Mouse (Mus musculus): ENCODE results near the gene Gatad2a.

Gene Gatad2a

DNA sequence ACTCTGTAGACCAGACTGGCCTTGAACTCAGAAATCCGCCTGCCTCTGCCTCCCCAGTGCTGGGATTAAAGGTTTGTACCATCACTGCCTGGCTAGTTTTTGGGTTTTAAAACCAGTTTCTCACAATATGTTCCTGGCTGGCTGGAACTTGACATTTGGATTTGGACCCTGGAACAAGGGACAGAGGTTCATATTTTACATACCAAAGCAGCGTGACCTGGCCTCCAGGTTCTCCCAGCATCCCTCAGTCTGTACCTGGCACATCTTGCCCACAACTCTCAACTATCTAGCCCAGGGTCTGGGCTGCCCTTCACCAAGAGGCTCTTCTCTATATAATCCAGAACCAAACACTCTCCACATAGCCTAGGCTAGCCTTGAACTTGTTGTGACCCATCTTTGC, 96.3 kb downstream of the Gatad2a start:
- DNase-seq (ENCODE audit: low spot score): no peak

DNA sequence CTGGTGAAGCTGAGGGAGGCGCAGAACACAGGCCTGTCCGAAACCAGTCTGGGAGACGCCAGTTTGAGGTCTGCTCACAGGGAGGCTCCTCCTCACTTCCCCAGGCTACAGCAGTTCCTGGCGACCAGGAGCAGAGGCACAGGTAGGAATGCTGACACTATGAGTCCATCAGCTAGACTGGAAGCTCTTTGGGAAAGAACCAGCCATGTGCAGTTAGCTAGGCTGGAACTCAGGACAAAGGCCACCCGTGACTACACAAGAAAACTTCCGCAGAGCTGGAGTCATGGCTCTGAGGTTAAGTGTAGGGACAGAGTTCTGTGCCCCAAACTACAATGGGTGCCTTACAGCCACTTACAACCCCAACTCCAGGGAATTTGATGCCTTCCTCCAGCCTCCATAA, 98.3 kb downstream of the Gatad2a start:
- no peak for DNase-seq (ENCODE audit: low spot score)

DNA sequence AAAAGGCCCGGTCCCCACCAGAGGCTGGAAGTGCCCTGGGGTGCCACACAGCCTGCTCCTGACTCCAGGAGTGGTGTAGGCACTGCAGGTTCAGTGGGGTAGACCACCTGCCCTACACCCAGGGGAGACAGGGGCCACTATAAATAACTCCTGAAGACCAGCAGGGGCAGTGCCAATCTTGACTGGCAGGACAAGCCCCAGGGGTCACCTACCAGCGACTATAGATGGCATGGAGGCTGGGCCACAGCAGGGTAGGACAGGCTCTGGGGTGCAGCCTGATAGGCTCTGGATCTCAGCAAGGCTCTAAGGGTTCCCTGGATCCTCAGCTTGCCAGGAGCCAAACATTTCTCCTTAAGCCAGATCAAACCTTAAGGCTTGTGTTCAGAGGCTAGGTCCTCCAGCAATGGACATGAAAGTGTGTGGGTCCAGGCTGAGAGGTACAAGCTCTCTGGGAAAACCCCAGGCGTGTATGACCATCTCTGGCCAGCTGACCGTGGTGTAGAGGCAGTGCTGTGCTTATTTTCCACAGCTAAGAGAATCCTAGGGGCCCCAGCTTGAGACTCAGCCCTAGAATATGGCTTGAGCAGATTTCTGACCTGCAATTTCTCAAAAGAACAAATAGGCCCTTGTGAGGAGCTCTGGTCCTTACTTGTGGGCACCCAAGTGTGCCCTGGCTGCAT, 100.3 kb downstream of the Gatad2a start:
- DNase-seq (ENCODE audit: low spot score): no peak

DNA sequence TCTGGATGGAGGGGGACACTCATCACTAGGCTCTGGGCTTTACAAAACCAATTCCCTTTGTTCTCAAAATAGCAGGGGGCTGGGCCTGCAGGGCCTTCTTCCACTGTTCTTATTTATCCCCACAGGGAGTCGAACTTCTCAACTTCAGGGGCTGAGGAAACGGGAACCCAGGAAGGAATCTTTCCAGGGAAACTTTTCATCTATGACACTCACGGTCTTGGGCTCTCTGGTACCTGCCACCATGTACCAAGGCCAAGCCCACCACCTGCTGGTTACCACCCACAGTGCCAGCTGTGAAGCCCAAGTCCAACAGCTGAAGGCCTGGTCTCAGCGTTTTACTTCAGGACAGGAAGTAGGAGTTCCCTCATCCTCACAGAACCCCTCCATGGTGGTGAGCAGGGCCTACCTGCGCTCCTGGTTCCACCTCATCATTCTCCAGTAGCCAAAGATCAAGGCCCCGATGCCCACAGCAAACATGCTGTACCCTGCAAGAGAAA, 101.3 kb downstream of the Gatad2a start:
- no peak for DNase-seq (ENCODE audit: low spot score)

DNA sequence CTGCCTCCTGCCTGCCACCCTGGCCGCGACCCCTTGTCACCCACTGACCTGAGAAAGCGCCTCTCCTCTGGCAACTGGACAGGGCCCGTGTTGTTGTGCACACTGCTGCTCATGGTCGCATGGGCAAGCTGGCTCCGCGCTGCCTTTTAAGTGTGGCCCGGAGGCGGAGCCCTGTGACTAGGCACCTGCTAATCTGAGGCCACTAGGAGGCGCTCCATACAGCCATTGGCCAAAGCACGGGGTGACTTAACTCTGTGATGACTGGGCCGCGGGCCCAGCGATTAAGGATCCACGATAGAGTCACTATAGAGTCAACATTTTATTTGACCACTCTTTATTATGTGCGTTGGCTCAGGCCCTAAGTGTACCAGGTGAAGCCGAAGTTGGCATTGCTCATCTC, 102.3 kb downstream of the Gatad2a start:
- DNase-seq (ENCODE audit: low spot score): no peak

DNA sequence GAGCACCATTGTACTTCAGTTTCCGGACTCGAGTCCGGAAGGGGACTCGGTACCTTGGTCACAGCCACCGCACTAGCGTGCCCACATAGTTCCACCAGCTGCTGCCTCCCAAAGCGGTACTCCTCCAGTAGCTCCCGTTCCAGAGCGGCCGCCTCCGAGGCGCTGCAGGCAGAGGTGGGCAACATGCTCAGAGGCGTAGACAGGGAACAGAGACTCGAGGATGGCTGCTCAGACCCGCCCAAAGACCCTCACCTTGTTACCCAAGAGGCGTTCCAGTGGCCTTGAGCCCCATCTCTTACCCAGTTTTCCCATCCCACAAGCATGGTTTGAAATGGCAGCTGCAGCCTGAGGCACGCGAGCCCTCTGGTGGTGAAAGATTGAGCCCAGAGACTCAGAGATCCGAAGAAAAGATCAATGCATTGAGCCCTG, 105.4 kb downstream of the Gatad2a start:
- DNase-seq (ENCODE audit: low spot score): no peak

DNA sequence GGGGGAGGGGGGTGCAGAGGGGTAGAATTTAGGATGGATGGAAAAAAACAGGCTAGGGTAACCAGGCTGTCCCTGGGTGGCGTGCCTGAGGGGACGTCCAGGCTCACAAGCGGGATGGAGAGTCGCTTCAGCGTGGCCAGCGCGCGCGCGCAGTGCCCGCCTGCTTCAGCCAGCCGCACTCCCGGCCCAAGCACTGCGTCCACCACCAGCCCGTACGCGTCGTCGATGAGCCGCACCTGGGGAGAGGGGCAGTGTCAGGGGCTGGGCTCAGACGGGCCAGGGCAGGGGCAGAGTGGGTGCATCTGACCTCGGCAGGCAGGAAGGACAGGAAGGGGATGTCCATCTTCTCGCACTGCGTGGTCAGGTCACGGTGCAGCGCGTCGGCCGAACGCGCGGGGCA, 107.3 kb downstream of the Gatad2a start:
- no peak for DNase-seq (ENCODE audit: low spot score)

DNA sequence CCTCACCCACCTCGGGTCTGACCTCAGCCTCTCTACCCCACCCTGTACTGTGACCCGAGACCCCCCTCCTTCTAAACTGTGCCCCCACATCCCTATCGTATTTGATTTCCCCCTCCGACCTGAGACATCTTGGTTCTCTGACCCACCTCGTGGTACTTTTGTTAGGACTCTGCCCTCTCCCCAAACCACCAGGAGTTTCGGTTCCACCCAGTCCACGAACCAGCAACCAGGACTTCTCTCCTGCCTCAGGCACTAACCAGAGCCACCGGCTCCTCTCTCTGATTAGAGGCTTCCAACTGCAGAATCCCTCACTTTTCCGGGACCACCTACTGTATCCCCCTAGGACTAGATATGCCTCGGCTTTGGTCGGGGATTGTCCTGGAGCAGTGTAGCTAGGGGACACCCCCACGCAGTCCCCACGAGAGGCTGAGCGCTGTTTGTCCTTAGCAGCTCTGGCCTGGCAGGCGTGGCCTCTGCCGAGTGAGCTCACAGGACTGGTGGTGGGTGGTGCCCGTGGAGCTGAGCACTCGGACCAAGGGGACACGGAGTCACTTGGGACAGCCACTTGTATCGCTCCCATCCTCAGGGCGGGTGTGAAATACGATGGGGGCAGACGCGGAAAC, 107.8 kb downstream of the Gatad2a start:
- no peak for DNase-seq (ENCODE audit: low spot score)

DNA sequence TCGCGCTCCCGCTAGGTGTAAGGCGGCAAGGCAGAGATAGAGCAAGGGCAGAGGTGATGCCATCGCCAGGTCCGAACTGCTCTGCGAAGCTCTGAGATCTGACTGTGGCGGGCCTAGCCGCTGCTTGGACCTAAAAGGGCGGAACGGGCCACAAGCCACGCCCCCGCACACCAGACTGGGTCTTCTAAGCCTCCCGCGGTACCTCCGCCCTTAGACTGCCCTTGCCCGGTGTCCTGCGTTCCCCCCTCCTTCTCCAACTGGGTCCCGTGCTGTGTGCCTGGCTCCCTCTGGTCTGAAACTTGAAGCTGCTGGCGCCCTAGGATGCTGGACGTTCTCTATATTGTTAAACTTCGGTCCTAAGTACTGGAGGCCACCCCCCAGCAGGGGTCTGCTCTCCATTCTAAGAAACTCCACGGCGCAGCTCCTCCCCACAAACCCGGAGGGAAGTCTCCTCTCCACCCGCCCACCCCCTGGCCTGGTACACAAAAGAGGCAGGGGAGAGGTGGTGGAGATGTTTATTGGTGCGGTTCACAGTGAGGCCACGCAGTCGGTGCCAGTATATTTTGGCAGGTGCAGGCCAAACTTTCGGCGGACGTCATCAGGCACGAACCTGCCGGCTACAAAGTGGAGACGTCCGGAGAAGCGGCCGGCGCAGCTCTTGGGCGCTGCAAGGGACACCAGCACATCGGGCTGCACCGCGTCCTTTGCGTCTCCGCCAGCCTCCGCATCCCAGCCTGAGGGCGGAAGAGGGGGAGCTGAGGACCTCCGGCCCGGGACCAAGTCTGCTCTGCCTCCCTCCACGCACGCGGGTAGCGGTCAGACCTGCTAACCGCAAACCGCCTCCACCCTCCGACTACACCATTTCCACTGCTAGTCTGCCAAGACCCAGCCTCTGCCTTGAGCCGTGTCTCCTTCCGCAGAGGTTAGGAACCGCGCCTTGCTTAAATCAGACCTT, 108.6 kb downstream of the Gatad2a start, which contains the start of gene Cilp2:
Cilp2 (minus strand) TSS at position 399 of the 955 bp plus-strand sequence.
- no peak for DNase-seq (ENCODE audit: low spot score)

DNA sequence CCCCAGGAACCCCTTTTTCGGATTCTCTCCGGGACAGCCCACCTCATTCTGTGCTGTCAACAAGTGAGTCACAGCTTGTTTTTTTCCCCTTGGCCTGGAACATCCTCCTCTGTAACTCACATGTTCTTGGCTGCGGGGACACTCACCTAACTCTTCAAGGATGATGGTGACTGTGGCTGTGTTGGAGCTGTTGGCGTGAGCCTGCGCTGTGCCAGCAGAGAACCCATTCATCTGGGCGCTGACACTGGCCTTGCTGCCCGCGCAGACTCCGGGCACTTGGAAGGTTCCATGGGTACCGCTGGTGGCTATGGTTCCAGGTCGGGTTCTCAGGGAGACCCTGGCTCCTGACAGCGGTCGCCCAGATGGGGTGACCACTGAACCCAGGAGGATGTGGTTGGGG, 112.0 kb downstream of the Gatad2a start:
- no peak for DNase-seq (ENCODE audit: low spot score)

DNA sequence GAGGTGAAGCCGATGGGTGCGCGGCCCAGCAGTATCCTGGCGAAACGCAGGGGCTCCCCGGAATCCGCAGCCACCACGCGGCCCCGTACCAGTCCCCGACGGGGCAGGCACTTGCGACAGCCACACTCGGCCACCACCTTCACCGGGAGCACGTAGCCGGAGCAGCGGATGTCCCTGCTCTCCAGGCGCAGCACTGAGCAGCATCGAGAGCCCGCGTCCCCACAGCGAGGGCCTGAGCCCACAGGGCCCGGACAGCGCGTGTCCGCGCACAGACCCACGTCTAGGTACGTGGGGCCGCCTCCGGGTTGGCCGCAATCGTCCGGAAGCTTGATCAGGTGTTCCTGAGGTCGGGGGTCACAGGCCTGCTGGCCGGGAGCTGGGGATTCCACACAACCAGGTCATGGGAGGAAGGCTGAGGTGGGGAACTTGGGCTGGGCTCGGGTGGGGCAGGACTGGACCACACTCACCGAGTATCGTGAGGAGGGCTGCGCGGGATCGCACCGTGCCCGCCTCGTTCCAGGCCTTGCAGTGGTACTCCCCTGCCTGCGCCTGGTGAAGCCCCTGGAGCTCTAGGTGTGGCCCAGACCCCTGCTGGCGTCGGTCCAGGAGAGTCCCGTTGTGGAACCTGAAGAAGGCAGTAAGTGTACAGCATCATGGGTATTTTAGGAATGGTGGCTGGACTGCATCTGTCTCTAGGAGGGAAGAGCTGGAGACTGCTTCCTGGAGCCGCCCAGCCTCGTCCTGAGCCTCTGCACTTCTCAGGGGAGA, 113.2 kb downstream of the Gatad2a start:
- DNase-seq (ENCODE audit: low spot score): no peak

DNA sequence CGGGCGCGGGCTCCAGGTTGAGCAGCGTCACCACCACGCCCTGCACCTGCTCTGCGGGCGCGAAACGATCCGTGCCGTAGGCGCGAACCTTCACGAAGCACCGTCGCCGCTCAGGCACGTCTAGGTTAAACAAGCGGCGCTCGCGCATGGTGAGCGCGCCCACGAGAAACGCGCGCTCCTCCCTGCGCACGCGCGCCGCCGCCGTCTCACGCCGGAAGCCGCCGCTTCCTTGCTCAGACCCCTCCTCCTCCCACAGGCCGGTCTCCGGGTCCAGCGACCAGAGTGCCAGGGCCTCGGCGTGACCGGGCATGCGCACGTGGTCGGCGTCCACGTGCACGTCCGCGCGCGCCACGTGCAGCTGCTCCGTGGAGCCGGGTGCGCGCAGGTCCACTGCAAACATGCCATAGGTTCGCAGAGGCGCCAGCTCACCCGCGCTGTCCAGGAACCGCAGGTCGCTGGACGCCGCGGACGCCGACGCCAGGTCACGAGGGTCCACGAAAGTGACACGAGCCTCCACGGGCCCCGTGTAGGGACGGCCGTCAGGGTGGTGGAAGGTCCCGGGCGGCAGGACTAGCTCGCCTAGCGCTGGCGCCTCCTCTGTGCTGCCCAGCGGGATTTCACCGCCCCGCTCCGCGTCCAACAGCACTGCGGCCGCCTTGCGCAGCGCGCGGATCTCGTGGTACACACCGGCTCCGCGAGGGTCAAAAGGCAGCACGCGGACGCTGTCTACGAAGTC, 114.0 kb downstream of the Gatad2a start:
- DNase-seq (ENCODE audit: low spot score): no peak

DNA sequence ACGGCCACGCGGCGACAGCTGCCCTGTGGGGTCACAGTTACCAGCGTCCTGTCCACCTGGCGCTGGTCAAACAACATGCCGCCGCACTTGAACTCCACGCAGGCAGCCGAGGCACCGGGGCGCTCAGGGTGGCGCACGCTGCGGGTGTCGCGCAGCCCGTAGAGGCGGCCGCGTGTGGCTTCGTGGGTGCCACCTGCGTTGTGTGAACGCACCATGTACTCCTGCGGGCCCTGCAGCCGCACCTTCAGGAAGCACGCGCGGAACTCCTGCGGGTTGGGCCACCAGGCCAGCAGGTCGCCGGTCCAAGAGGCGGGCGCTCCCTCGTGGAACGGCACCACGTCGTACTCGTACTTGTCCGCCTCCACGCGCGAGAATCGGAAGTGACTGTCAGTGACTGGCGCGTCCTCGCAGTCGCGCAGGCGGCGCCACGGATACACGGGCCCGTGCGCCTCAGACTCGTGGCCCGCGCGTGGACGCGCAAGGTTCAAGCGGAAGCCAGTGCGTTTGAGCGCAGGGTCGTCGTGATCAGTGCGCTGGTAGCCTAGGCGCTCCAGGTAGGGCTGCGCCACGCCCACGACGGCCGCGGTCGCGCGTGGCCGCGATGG, 114.8 kb downstream of the Gatad2a start:
- DNase-seq (ENCODE audit: low spot score): no peak

DNA sequence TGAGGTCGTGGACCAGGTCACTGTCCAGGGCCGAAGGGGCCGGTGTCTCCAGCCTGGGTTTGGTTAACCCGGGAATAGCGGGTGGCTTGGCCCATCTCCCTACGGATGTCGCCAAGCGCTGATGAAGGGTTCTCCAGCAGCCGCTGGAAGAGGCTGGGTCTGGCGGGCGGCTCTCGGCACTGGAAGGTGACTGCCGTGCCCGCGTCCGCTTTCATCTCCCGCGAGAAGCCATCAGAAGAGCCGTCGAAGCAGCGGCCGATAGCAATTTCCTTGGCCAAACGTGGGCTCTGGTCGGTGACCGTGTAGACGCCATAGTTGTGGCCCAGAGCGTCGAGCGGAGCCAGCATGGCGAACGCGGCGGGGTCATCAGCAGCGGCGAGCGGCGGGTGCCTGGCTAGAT, 115.3 kb downstream of the Gatad2a start:
- no peak for DNase-seq (ENCODE audit: low spot score)

DNA sequence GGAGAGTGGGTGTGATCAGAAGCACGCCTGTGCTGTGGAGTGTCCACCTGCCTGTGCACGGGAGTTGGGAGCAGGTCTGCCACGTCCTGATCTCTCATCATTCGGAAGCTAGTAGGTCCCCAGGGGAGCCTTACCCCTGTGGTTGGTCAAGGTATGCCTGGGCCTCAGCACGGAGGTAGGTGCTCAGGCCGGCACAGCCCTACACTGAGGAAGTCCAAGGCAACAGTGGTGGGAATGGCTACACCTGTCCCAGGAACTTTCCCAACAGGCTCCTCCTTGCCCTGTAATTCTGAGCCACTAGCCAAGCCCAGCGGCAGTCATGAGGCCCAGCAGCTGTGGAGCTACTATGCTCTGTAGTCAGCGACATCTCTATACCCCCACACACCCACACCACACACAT, 116.5 kb downstream of the Gatad2a start:
- DNase-seq (ENCODE audit: low spot score): no peak

DNA sequence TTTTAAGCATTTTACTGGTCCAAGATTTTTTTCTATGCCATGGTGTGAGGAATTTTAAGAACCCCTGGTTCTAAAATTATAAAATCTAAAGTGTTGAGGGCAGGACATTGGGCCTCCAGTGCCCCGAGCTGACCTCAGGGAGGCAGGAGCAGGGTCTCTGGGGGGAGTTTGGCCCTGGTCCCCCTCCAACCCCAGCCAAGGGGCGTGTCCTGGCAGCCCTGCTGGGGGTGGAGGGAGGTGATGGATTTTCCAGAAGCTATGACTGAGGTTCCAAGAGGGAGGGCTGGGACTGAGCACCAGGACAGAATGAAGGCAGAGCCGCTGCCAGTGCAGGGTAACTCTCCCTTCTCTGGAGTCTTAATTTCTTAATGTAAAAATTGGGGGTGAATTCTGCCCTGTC, 118.2 kb downstream of the Gatad2a start:
- no peak for DNase-seq (ENCODE audit: low spot score)

DNA sequence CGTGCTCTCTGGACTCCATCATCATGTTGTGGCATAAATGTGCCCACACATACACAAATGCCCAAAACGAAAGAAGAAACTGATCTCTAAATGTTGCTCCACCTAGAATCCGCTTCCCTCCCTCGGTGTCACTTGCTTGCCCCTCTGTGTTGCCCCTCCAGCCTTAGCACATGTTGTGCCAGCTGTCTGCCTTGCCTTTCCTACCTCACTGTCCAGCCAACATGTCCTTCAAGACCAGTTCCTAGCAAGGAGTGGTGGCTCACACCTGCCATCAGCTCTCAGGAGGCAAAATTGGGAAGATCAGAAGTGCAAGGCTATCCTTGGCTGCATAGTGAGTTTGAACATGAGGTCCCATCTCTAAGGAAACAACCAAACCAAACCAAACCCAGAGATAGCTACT, 118.8 kb downstream of the Gatad2a start:
- no peak for DNase-seq (ENCODE audit: low spot score)

DNA sequence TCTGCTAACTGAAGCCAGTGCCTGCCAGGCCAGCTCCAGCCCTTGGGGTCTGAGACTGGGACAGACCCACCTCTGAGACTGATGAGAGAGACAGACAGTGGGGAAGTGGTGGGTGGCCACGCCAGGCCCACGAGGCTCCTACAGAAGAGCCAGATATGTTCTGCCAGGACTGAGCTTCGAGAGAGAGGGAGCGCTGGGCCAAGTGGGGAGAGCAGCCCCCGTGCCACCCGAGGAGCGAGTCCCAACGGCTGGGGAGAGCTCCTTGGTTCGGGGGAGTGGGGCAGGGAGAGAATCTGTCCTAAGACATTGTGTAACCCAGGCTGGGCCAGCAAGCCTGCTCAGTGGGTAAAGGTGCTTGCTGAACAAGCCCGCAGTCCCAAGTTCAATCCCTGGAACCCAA, 119.2 kb downstream of the Gatad2a start:
- no peak for DNase-seq (ENCODE audit: low spot score)

DNA sequence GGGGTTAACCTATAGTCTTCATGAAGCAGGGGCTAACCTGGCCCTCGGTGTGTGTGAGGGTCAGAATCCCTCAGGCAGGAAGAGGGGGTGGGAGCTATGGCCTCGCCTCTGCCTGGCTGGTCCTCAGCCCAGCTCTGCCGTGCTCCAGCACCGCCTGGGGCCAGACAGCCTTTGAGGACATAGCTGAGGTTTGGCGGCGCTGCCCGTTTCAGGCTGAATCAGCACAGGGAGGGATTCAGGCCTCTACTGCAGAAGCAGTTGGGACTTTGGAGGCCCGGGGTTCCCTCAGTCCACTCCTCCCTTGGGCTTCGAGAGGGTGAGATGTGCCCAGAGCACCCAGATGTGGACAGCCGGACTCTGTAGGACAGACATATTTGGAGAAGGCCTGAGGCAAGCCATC, 120.1 kb downstream of the Gatad2a start:
- no peak for DNase-seq (ENCODE audit: low spot score)

DNA sequence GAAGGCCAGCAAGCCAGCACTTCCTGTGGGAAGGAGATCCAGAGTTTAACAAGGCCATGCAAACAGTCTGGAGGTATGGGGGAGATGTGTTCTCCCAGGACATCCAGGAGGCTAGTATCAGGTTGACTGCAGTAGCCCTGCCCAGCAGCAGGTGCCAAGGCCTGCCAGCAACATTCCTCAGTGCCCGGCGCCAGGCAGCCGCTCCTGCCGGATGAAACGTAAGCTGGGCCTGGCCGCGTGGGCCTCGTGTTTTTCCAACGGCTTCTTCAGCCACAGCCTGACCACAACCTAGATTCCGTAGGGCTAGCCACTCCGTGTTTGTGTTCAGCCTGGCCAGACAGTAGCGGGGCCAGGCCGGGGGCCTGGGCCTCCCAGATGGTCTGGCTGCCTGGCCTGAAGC, 121.5 kb downstream of the Gatad2a start:
- no peak for DNase-seq (ENCODE audit: low spot score)

DNA sequence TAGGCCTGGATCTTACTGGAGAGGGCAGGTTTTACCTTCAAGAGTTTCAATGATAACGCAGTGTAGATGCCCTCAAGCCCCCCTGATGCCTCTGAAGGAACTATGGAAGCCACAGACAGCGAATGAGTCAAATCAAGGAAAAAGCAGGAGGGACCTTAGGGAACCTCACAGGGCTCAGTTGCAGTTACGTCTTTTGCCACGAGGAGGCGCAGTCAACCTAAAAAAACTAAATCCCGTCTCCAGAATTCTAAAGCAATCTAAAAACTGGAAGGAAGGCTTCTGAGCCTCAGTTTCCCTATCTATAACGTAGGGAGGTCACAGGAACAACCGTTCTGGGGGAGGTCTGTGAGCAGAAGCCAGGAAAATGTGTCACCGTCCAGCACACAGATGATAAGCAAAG, 122.0 kb downstream of the Gatad2a start:
- no peak for DNase-seq (ENCODE audit: low spot score)
